Mouse (Mus musculus): ENCODE data around the gene Cnrip1. TPM values are rescaled to one million over a fixed set of nuclear protein-coding genes. Genes with fewer than 3 reads are reported as not detected.

The Cnrip1 gene
- total RNA-seq, 4 experiments from 2014 or later: 106 to 112 (median 111) TPM

DNA sequence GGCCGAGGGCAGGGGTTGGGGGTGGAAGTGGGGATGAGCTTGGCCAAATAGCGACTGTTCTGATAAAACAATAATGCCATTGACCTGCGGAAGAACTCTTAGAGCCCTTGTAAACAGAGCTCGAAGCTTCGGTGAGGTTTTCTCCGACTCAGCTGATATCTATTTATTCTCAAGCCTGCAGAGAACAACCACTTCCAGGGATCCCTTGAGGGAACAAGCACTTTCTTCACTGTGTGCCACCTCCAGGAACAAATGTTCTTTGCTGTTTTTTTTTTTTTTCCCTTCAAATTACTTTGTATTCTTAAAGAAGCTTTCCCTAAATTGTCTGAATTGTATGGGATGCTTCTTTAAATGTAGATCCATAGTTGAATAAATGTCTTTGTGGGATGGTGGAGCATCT is 56.0 kb downstream of the Cnrip1 start:
- DNase-seq (ENCODE audit: low spot score in 2 of 2): no peak

DNA sequence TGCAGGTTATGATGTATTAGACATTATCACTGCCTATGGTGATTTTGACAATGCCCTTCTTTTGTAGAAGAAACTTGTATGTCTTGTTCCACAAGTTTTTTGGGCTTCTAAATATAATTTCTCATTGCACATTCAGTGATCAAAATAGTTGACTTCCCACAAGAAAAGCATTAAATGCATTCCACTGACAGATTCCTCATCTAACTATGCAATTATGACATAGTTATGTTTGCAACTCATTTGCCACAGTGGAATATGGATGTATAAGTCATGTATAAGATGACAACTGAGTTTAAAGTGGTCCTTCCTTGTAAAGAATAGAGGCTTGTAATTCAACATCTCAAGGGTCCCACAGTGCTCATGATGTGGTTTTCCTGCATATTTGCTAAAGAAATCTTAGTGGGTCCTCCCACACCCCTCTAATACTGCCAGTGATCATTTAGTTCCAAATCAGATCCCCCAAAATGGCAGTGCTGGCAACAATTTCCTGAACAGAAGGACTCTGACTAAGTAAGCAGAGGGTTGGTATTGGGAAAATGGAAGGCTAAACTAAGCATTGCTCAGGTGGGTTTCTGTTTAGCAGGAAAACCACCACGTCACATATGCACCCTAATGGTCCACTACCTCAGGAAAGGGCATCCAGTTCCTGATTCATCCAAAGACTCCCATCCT is 61.2 kb downstream of the Cnrip1 start:
- DNase-seq (ENCODE audit: low spot score in 2 of 2): peak; percentile 27 to 50

DNA sequence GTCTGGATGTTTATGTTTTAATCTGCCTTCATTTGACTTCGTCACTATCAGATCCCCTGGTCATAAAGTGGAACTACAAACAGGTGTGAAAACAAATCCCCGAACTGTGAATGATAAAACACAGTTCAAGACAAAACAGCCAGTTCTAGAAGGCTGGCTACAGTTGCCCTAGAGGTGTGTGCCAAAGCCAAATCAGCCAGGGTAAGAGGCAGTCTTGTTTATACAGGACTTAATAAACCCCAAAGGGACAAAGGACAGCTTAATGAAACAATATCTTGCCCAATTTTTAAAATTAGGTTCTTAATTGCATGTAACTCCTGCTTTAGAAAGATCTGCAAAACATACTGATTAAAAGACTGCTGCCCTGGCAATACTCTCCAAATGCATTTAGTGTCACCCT is 75.0 kb downstream of the Cnrip1 start:
- DNase-seq (ENCODE audit: low spot score in 2 of 2): no peak

Other genes with a start within 250 kb of the Cnrip1 start
- 1 to 10 TPM; 1.3 to 1.7 (median 1.3) TPM for gene Fbxo48, start 100.2 kb upstream of the Cnrip1 start, total RNA-seq (2022)
- gene Plek, start 795 bp downstream of the Cnrip1 start, total RNA-seq (2022): 10 to 100 TPM in 2 of 4 experiments, 1 to 10 TPM in 2; 6.0 to 39.3 (median 21.0) TPM
- gene Ppp3r1, start 107.7 kb downstream of the Cnrip1 start, total RNA-seq (2022): 100 to 1,000 TPM; 685 to 865 (median 776) TPM
- 10 to 100 TPM in 3 of 4 experiments, 1 to 10 TPM in 1; 9.1 to 11.3 (median 11.0) TPM for gene Wdr92, start 130.5 kb downstream of the Cnrip1 start, total RNA-seq (2022)
- 10 to 100 TPM; 24.8 to 29.4 (median 28.3) TPM for gene Pno1, start 160.0 kb downstream of the Cnrip1 start, total RNA-seq (2022)
- gene C1d, start 206.0 kb downstream of the Cnrip1 start, total RNA-seq (2022): 10 to 100 TPM; 43.7 to 50.3 (median 46.1) TPM

All from layer of hippocampus, adult 8-10 months (tissue).